Mouse (Mus musculus): ENCODE measurements around the gene Rhcg. TPM values are rescaled to one million over a fixed set of nuclear protein-coding genes. Genes with fewer than 3 reads are reported as not detected.

Rhcg gene
- polyA plus RNA-seq, 1 experiment = 0.08 TPM

DNA sequence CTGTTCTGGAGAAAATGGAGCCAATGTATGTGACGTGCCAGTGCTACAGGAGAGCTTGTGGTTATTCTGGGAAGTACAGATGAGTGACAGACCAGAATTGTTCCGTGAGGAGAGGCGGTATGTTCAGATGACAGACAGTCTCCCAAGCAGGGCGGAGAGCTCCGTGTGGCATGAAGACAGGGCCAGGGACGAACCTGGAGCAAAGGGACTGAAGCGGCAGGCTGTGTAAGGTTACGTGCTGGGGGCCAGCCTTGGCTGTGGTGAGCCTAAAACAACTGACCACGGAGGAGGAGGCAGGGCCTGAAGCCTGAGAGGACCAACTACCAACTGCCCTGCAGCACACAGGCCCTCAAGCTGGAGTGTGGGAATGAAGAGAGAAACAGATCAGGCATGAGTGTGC lies 5.6 kb downstream of the Rhcg start:
- H3K4me3 ChIP-seq (replicated peaks) = no peak overlapping the region
- no peaks in the 10 kb centered on the region for H3K4me1 ChIP-seq (ENCODE audit: control insufficient read depth)
- no peaks in the 10 kb centered on the region for H3K36me3 ChIP-seq (ENCODE audit: control insufficient read depth)
- no peaks in the 10 kb centered on the region for H3K9me3 ChIP-seq (ENCODE audit: control insufficient read depth, low read length)
- TF ChIP-seq GATA1 (IDR thresholded peaks at IDR 0.05; ENCODE audit: low read length) (no peak), TAL1 (IDR thresholded peaks at IDR 0.05; ENCODE audit: low read length) (no peak)
- H3K27me3 ChIP-seq (ENCODE audit: control insufficient read depth) = peaks cover 25% of the 10 kb centered on the region

DNA sequence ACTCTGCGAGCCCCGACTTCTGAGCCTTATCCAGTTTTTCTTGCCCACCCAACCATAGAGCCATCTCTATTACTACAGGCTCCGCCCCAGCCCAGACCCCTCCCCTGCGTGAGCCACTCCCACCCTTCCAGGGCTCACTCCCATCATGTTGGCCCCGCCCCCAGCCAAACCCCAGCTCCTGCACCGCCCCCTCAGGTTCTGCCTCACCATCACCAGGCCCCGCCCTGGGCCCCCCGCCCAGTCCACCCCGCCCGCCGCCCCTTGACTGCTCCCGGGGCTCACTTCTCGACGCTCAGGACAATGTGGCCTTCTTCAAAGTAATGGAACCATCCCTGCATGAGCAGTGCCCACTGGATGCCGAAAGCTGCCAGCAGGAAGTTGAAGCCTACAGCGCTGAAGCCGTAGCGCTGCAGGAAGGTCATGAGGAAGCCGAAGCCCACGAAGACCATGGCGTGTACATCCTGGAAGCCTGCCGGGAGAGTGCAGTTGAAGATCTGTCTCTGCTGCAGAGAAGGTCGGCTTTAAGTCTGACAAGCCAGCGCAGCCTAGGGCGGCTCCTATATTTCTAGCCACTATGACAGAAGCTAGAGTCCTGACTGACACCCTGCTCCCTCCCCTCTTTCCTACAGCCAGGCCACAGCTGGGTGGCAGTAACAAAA lies 10.1 kb downstream of the Rhcg start:
- Histone ChIP-seq H3K36me3 (ENCODE audit: control insufficient read depth) (no peaks in the 10 kb centered on the region), H3K4me3 (replicated peaks) (no peak overlapping the region), H3K4me1 (ENCODE audit: control insufficient read depth) (no peaks in the 10 kb centered on the region), H3K27me3 (ENCODE audit: control insufficient read depth) (peaks cover 31% of the 10 kb centered on the region), H3K9me3 (ENCODE audit: control insufficient read depth, low read length) (no peaks in the 10 kb centered on the region)
- no peak for TF ChIP-seq GATA1 (IDR thresholded peaks at IDR 0.05; ENCODE audit: low read length)
- TF ChIP-seq TAL1 (IDR thresholded peaks at IDR 0.05; ENCODE audit: low read length) = no peak

GRCm38 (mm10) chr7:79606766-79607165 lies 10.7 kb downstream of the Rhcg start:
- H3K27me3 ChIP-seq (ENCODE audit: control insufficient read depth) = peaks cover 32% of the 10 kb centered on the region
- H3K9me3 ChIP-seq (ENCODE audit: control insufficient read depth, low read length) = no peaks in the 10 kb centered on the region
- no peak overlapping the region for H3K4me3 ChIP-seq (replicated peaks)
- TF ChIP-seq GATA1 (IDR thresholded peaks at IDR 0.05; ENCODE audit: low read length) = no peak
- TF ChIP-seq TAL1 (IDR thresholded peaks at IDR 0.05; ENCODE audit: low read length) = no peak
- no peaks in the 10 kb centered on the region for H3K4me1 ChIP-seq (ENCODE audit: control insufficient read depth)
- no peaks in the 10 kb centered on the region for H3K36me3 ChIP-seq (ENCODE audit: control insufficient read depth)

GRCm38 (mm10) chr7:79602006-79602405 lies 15.5 kb downstream of the Rhcg start:
- H3K36me3 ChIP-seq (ENCODE audit: control insufficient read depth) = no peaks in the 10 kb centered on the region
- H3K4me1 ChIP-seq (ENCODE audit: control insufficient read depth) = no peaks in the 10 kb centered on the region
- H3K27me3 ChIP-seq (ENCODE audit: control insufficient read depth) = peaks cover 30% of the 10 kb centered on the region
- no peak for TF ChIP-seq TAL1 (IDR thresholded peaks at IDR 0.05; ENCODE audit: low read length)
- no peak for TF ChIP-seq GATA1 (IDR thresholded peaks at IDR 0.05; ENCODE audit: low read length)
- H3K4me3 ChIP-seq (replicated peaks) = no peak overlapping the region
- no peaks in the 10 kb centered on the region for H3K9me3 ChIP-seq (ENCODE audit: control insufficient read depth, low read length)

DNA sequence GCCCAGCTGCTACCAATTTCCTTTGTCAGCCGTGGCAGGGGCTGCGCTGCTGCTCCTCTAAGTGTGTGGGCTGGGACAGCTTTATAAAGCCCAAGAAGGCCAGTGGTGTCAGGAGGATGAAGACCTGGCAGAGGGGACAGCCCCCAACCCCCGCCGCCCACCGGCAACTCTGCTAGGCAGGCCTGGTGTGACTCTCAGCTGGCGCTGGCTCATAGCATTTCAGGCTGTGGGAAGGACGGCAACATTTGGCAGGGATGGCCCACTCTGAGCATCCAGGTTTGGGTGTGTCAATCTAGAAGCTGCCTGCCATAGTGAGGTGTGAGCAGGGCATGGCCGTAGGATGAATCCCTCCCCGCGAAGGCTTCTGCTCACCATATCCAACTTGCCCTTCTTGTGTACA lies 17.3 kb downstream of the Rhcg start:
- no peak for TF ChIP-seq GATA1 (IDR thresholded peaks at IDR 0.05; ENCODE audit: low read length)
- TF ChIP-seq TAL1 (IDR thresholded peaks at IDR 0.05; ENCODE audit: low read length) = no peak
- H3K4me3 ChIP-seq (replicated peaks) = no peak overlapping the region
- H3K4me1 ChIP-seq (ENCODE audit: control insufficient read depth) = no peaks in the 10 kb centered on the region
- H3K36me3 ChIP-seq (ENCODE audit: control insufficient read depth) = no peaks in the 10 kb centered on the region
- H3K9me3 ChIP-seq (ENCODE audit: control insufficient read depth, low read length) = no peaks in the 10 kb centered on the region; the same call in 1 of the 2 replicates
- H3K27me3 ChIP-seq (ENCODE audit: control insufficient read depth) = peaks cover 25% of the 10 kb centered on the region

GRCm38 (mm10) chr7:79594854-79595253 lies 22.6 kb downstream of the Rhcg start:
- H3K4me1 ChIP-seq (ENCODE audit: control insufficient read depth) = no peaks in the 10 kb centered on the region
- peaks cover 63% of the 10 kb centered on the region for H3K27me3 ChIP-seq (ENCODE audit: control insufficient read depth)

GRCm38 (mm10) chr7:79591812-79592731 lies 25.4 kb downstream of the Rhcg start:
- no peak for TF ChIP-seq TAL1 (IDR thresholded peaks at IDR 0.05; ENCODE audit: low read length)
- TF ChIP-seq GATA1 (IDR thresholded peaks at IDR 0.05; ENCODE audit: low read length) = no peak
- no peaks in the 10 kb centered on the region for H3K36me3 ChIP-seq (ENCODE audit: control insufficient read depth)
- no peak overlapping the region for H3K4me3 ChIP-seq (replicated peaks)
- no peaks in the 10 kb centered on the region for H3K4me1 ChIP-seq (ENCODE audit: control insufficient read depth)
- H3K27me3 ChIP-seq (ENCODE audit: control insufficient read depth) = peaks cover 70% of the 10 kb centered on the region
- no peaks in the 10 kb centered on the region; the same call in 1 of the 2 replicates for H3K9me3 ChIP-seq (ENCODE audit: control insufficient read depth, low read length)

More at GRCm38 (mm10) chr7:79594854-79595253, 22.6 kb downstream of the Rhcg start:
- Histone ChIP-seq H3K4me3 (replicated peaks) (no peak overlapping the region), H3K9me3 (ENCODE audit: control insufficient read depth, low read length) (no peaks in the 10 kb centered on the region; the same call in 1 of the 2 replicates), H3K36me3 (ENCODE audit: control insufficient read depth) (no peaks in the 10 kb centered on the region)
- TF ChIP-seq GATA1 (IDR thresholded peaks at IDR 0.05; ENCODE audit: low read length) (no peak), TAL1 (IDR thresholded peaks at IDR 0.05; ENCODE audit: low read length) (no peak)

GRCm38 (mm10) chr7:79590560-79591110 lies 26.8 kb downstream of the Rhcg start:
- Histone ChIP-seq H3K36me3 (ENCODE audit: control insufficient read depth) (no peaks in the 10 kb centered on the region), H3K27me3 (ENCODE audit: control insufficient read depth) (peaks cover 64% of the 10 kb centered on the region), H3K9me3 (ENCODE audit: control insufficient read depth, low read length) (no peaks in the 10 kb centered on the region), H3K4me1 (ENCODE audit: control insufficient read depth) (no peaks in the 10 kb centered on the region), H3K4me3 (replicated peaks) (no peak overlapping the region)
- TF ChIP-seq GATA1 (IDR thresholded peaks at IDR 0.05; ENCODE audit: low read length) (no peak), TAL1 (IDR thresholded peaks at IDR 0.05; ENCODE audit: low read length) (no peak)

Measured in erythroblast, embryonic 14.5 days (primary cell).